Mouse (Mus musculus): ENCODE measurements around the gene Banf1. TPM values are rescaled to one million over a fixed set of nuclear protein-coding genes. Genes with fewer than 3 reads are reported as not detected.

Gene Banf1
- polyA plus RNA-seq, 2 experiments = 125 to 263 TPM

- DNase-seq (ENCODE audit: low read depth in 3 of 3, low spot score in 3 of 3) = no peak
- no peak for ATAC-seq (ENCODE audit: insufficient read depth)
- H3K4me3 ChIP-seq (ENCODE audit: insufficient read depth in 1 of 2, low read depth in 2 of 2, low read length in 2 of 2) = no peak overlapping the region
- no peaks in the 10 kb centered on the region for H3K36me3 ChIP-seq (replicated peaks; ENCODE audit: control insufficient read depth, insufficient read depth, low read depth)
- no peaks in the 10 kb centered on the region for H3K4me1 ChIP-seq (replicated peaks; ENCODE audit: control insufficient read depth in 2 of 2, insufficient read depth in 2 of 2, low read length in 1 of 2)
- TF ChIP-seq CTCF (IDR thresholded peaks at IDR 0.05; ENCODE audit: low read depth) (no peak), EP300 (IDR thresholded peaks at IDR 0.05; ENCODE audit: low read depth) (no peak)
- WGBS (ENCODE audit: insufficient replicate concordance) = 61% methylated on average over 6 of the region's 6 CpGs
- no peaks in the 10 kb centered on the region for H3K9me3 ChIP-seq (ENCODE audit: control insufficient read depth, low read length)
- no peak overlapping the region for H3K27ac ChIP-seq
- H3K27me3 ChIP-seq (ENCODE audit: control insufficient read depth, insufficient read depth, low read length) = no peaks in the 10 kb centered on the region
- no peak overlapping the region for H3K9ac ChIP-seq (replicated peaks)
- no peak overlapping the region for H3K4me2 ChIP-seq (ENCODE audit: low read depth)
Measured at GRCm38 (mm10) chr19:5345297-5346131, 21.5 kb downstream of the Banf1 start.

GRCm38 (mm10) chr19:5341360-5341759 is 25.6 kb downstream of the Banf1 start:
- no peak overlapping the region for H3K27ac ChIP-seq
- no peak overlapping the region for H3K4me2 ChIP-seq (ENCODE audit: low read depth)
- TF ChIP-seq EP300 (IDR thresholded peaks at IDR 0.05; ENCODE audit: low read depth) = no peak
- TF ChIP-seq CTCF (IDR thresholded peaks at IDR 0.05; ENCODE audit: low read depth) = no peak
- WGBS (ENCODE audit: insufficient replicate concordance) = 78% methylated on average over 7 of the region's 7 CpGs
- no peak overlapping the region for H3K9ac ChIP-seq (replicated peaks)
- no peaks in the 10 kb centered on the region for H3K36me3 ChIP-seq (replicated peaks; ENCODE audit: control insufficient read depth, insufficient read depth, low read depth)
- no peak for ATAC-seq (ENCODE audit: insufficient read depth)
- DNase-seq (ENCODE audit: low read depth in 3 of 3, low spot score in 3 of 3) = no peak
- no peaks in the 10 kb centered on the region for H3K27me3 ChIP-seq (ENCODE audit: control insufficient read depth, insufficient read depth, low read length)
- H3K4me1 ChIP-seq (replicated peaks; ENCODE audit: control insufficient read depth in 2 of 2, insufficient read depth in 2 of 2, low read length in 1 of 2) = no peaks in the 10 kb centered on the region
- H3K4me3 ChIP-seq (ENCODE audit: insufficient read depth in 1 of 2, low read depth in 2 of 2, low read length in 2 of 2) = no peak overlapping the region
- no peaks in the 10 kb centered on the region for H3K9me3 ChIP-seq (ENCODE audit: control insufficient read depth, low read length)

GRCm38 (mm10) chr19:5337975-5338374 is 29.0 kb downstream of the Banf1 start:
- Histone ChIP-seq H3K9ac (replicated peaks) (no peak overlapping the region), H3K27me3 (ENCODE audit: control insufficient read depth, insufficient read depth, low read length) (no peaks in the 10 kb centered on the region), H3K4me3 (ENCODE audit: insufficient read depth in 1 of 2, low read depth in 2 of 2, low read length in 2 of 2) (no peak overlapping the region), H3K9me3 (ENCODE audit: control insufficient read depth, low read length) (no peaks in the 10 kb centered on the region), H3K36me3 (replicated peaks; ENCODE audit: control insufficient read depth, insufficient read depth, low read depth) (no peaks in the 10 kb centered on the region), H3K4me1 (replicated peaks; ENCODE audit: control insufficient read depth in 2 of 2, insufficient read depth in 2 of 2, low read length in 1 of 2) (no peaks in the 10 kb centered on the region), H3K27ac (no peak overlapping the region), H3K4me2 (ENCODE audit: low read depth) (no peak overlapping the region)
- peak; percentile 41 to 54 (median 42) for DNase-seq (ENCODE audit: low read depth in 3 of 3, low spot score in 3 of 3)
- TF ChIP-seq CTCF (IDR thresholded peaks at IDR 0.05; ENCODE audit: low read depth) (peak; percentile 91), EP300 (IDR thresholded peaks at IDR 0.05; ENCODE audit: low read depth) (no peak)
- WGBS (ENCODE audit: insufficient replicate concordance) = 10% methylated on average over 5 of the region's 5 CpGs
- no peak for ATAC-seq (ENCODE audit: insufficient read depth)

GRCm38 (mm10) chr19:5335441-5335840 is 31.5 kb downstream of the Banf1 start, which contains the start of gene Catsper1:
Catsper1 (plus strand) TSS chr19:5335741.
- no peaks in the 10 kb centered on the region for H3K27me3 ChIP-seq (ENCODE audit: control insufficient read depth, insufficient read depth, low read length)
- H3K9me3 ChIP-seq (ENCODE audit: control insufficient read depth, low read length) = no peaks in the 10 kb centered on the region
- H3K27ac ChIP-seq = no peak within 1 kb of the TSS
- no peaks in the 10 kb centered on the region for H3K4me1 ChIP-seq (replicated peaks; ENCODE audit: control insufficient read depth in 2 of 2, insufficient read depth in 2 of 2, low read length in 1 of 2)
- no peak for ATAC-seq (ENCODE audit: insufficient read depth)
- no peak within 1 kb of the TSS for H3K9ac ChIP-seq (replicated peaks)
- TF ChIP-seq EP300 (IDR thresholded peaks at IDR 0.05; ENCODE audit: low read depth) (no peak), CTCF (IDR thresholded peaks at IDR 0.05; ENCODE audit: low read depth) (no peak)
- no peaks in the 10 kb centered on the region for H3K36me3 ChIP-seq (replicated peaks; ENCODE audit: control insufficient read depth, insufficient read depth, low read depth)
- WGBS (ENCODE audit: insufficient replicate concordance) = 69% methylated on average over 6 of the region's 6 CpGs
- H3K4me2 ChIP-seq (ENCODE audit: low read depth) = no peak within 1 kb of the TSS
- H3K4me3 ChIP-seq (ENCODE audit: insufficient read depth in 1 of 2, low read depth in 2 of 2, low read length in 2 of 2) = no peak within 1 kb of the TSS
- no peak for DNase-seq (ENCODE audit: low read depth in 3 of 3, low spot score in 3 of 3)

- H3K4me1 ChIP-seq (replicated peaks; ENCODE audit: control insufficient read depth in 2 of 2, insufficient read depth in 2 of 2, low read length in 1 of 2) = no peaks in the 10 kb centered on the region
- H3K36me3 ChIP-seq (replicated peaks; ENCODE audit: control insufficient read depth, insufficient read depth, low read depth) = no peaks in the 10 kb centered on the region
- H3K4me3 ChIP-seq (ENCODE audit: insufficient read depth in 1 of 2, low read depth in 2 of 2, low read length in 2 of 2) = no peak overlapping the region
- H3K27me3 ChIP-seq (ENCODE audit: control insufficient read depth, insufficient read depth, low read length) = no peaks in the 10 kb centered on the region
- 64% methylated on average over 5 of the region's 5 CpGs for WGBS (ENCODE audit: insufficient replicate concordance)
- no peak overlapping the region for H3K9ac ChIP-seq (replicated peaks)
- no peak for DNase-seq (ENCODE audit: low read depth in 3 of 3, low spot score in 3 of 3)
- no peak for TF ChIP-seq EP300 (IDR thresholded peaks at IDR 0.05; ENCODE audit: low read depth)
- no peak for TF ChIP-seq CTCF (IDR thresholded peaks at IDR 0.05; ENCODE audit: low read depth)
- ATAC-seq (ENCODE audit: insufficient read depth) = no peak
- no peak overlapping the region for H3K27ac ChIP-seq
- H3K4me2 ChIP-seq (ENCODE audit: low read depth) = no peak overlapping the region
- no peaks in the 10 kb centered on the region for H3K9me3 ChIP-seq (ENCODE audit: control insufficient read depth, low read length)
Measured at GRCm38 (mm10) chr19:5334741-5335140, 32.2 kb downstream of the Banf1 start.
